Mouse (Mus musculus): ENCODE measurements around the gene Srprb.
A peak's percentile ranks its signal among the peaks of the same experiment; 100 is the strongest.
"Not testable (repeated sequence)": the region's sequence is repeated elsewhere in the genome, so short reads cannot be mapped to it uniquely, and the experiment has no call there.

Gene Srprb

GRCm38 (mm10) chr9:103208802-103209423 is 7.0 kb upstream of the Srprb start:
- DNase-seq: no peak

- DNase-seq: peak; percentile 78
Measured at GRCm38 (mm10) chr9:103207846-103208245, 5.9 kb upstream of the Srprb start.

GRCm38 (mm10) chr9:103205786-103206185 is 3.8 kb upstream of the Srprb start:
- DNase-seq: no peak

GRCm38 (mm10) chr9:103188416-103188815 is 13.5 kb downstream of the Srprb start:
- DNase-seq: no peak

- no peak for DNase-seq
Measured at GRCm38 (mm10) chr9:103186747-103187146, 15.2 kb downstream of the Srprb start.

GRCm38 (mm10) chr9:103185946-103186345 is 16.0 kb downstream of the Srprb start:
- DNase-seq: no peak

GRCm38 (mm10) chr9:103184855-103185254 is 17.1 kb downstream of the Srprb start:
- no peak for DNase-seq

- no peak for DNase-seq
Measured at GRCm38 (mm10) chr9:103181886-103182285, 20.1 kb downstream of the Srprb start.

- DNase-seq: peak; percentile 82
Measured at GRCm38 (mm10) chr9:103180807-103181565, 21.0 kb downstream of the Srprb start.

GRCm38 (mm10) chr9:103180303-103180702 is 21.6 kb downstream of the Srprb start:
- DNase-seq: peak; percentile 30

- DNase-seq: no peak
Measured at GRCm38 (mm10) chr9:103175692-103176091, 26.2 kb downstream of the Srprb start.

GRCm38 (mm10) chr9:103174771-103175519 is 27.0 kb downstream of the Srprb start:
- DNase-seq: peak; percentile 34

GRCm38 (mm10) chr9:103168771-103169170 is 33.2 kb downstream of the Srprb start:
- no peak for DNase-seq

- no peak for DNase-seq
Measured at GRCm38 (mm10) chr9:103168046-103168445, 33.9 kb downstream of the Srprb start.

- no peak for DNase-seq
Measured at GRCm38 (mm10) chr9:103163806-103164205, 38.1 kb downstream of the Srprb start.

GRCm38 (mm10) chr9:103155158-103155557 is 46.8 kb downstream of the Srprb start:
- not testable (repeated sequence) for DNase-seq

GRCm38 (mm10) chr9:103154568-103154967 is 47.4 kb downstream of the Srprb start:
- no peak for DNase-seq

GRCm38 (mm10) chr9:103153286-103153685 is 48.7 kb downstream of the Srprb start:
- DNase-seq: no peak

GRCm38 (mm10) chr9:103149074-103149799 is 52.7 kb downstream of the Srprb start:
- DNase-seq: no peak

GRCm38 (mm10) chr9:103147103-103147502 is 54.8 kb downstream of the Srprb start:
- no peak for DNase-seq

GRCm38 (mm10) chr9:103146703-103147102 is 55.2 kb downstream of the Srprb start:
- no peak for DNase-seq

- no peak for DNase-seq
Measured at GRCm38 (mm10) chr9:103146257-103146656, 55.7 kb downstream of the Srprb start.

- no peak for DNase-seq
Measured at GRCm38 (mm10) chr9:103145351-103145750, 56.6 kb downstream of the Srprb start.
